In the genomic region with DNA sequence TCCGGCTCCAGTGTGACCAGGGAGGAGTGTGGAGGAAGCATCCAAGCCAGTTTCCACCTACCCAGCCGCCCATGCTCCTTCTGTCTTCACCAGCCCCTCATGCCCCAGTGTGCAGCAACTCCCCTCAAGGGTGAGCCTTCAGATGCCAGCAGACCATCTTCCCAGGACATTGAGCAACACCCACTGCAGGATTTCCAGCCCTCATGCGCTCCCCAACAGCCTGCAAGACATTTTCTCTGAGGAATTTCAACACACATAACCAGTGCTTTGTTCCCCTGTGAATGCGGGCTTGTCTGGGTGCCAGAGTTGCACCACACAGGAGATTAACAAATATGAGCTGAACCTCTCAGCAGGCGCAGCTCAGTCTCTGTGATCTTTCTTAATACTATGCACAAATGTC, we compare ENCODE assay signal across 10 mouse cellular contexts.
A peak's percentile ranks its signal among the peaks of the same experiment; 100 is the strongest.
DNase-seq lines count a peak whose midpoint lies in the region; ATAC-seq and TF ChIP-seq lines count a peak whose summit lies in the region.
"Had no signal": no experiment of that assay in that cellular context is flagged by ENCODE, and none has a peak within 500 bp of the region (broad histone marks: within the 10 kb centered on the region; RNA-seq: fewer than 3 reads in every experiment).

No protein-coding gene starts in this region.

- intact Hi-C loops in gastrocnemius, adult 2 months (cut with DNase I): no loop called here

- DNase-seq in gastrocnemius, adult 2 months: peak; percentile 39
- DNase-seq in gastrocnemius, adult 8-10 months (ENCODE audit: low spot score in 2 of 2): no peak
- DNase-seq in 3T3-L1 (ENCODE audit: low read depth, low spot score): peak; percentile 80
- DNase-seq in lung, postnatal 10 days: peak; percentile 82
- no peak for DNase-seq in cerebellum, adult 11 months
- DNase-seq in embryo, embryonic 9.5 days (ENCODE audit: extremely low spot score): no peak
- DNase-seq in urinary bladder, postnatal 10 days (ENCODE audit: low spot score): no peak

- no peak overlapping the region for H3K4me3 ChIP-seq in gastrocnemius, adult 2 months
- H3K4me3 ChIP-seq: forebrain, embryonic 15.5 days had no signal

- no peak for TF ChIP-seq CTCF in gastrocnemius, adult 2 months (IDR thresholded peaks at IDR 0.05)

- no peak overlapping the region for H3K27ac ChIP-seq in gastrocnemius, adult 2 months
- H3K27ac ChIP-seq: forebrain, embryonic 15.5 days; macrophage had no signal

- peak; percentile 73 for ATAC-seq in common myeloid progenitor, adult 5-6 weeks (replicated peaks; ENCODE audit: low read depth, poor library complexity, severe bottlenecking)
- ATAC-seq: forebrain, embryonic 15.5 days had no signal

Comparison
In these comparisons a context has a peak if more than half of its experiments do, and no peak if none do; other contexts are left out.
1. DNase-seq: peak in gastrocnemius, adult 2 months (single experiment), 3T3-L1 (single experiment) and lung, postnatal 10 days (single experiment); none in gastrocnemius, adult 8-10 months (0 of 2), cerebellum, adult 11 months (single experiment), embryo, embryonic 9.5 days (single experiment) and urinary bladder, postnatal 10 days (single experiment).